Mouse (Mus musculus) lung, adult 18-20 months (tissue): Measurements from ENCODE around the gene Limch1.

ENCODE experiments used
- DNase-seq, 2 experiments: peaks; one replicate each; pipeline ENCODE4 v3.0.0; 2022; ENCODE audit warnings: mixed read lengths in 2 of 2

The Limch1 gene

DNA sequence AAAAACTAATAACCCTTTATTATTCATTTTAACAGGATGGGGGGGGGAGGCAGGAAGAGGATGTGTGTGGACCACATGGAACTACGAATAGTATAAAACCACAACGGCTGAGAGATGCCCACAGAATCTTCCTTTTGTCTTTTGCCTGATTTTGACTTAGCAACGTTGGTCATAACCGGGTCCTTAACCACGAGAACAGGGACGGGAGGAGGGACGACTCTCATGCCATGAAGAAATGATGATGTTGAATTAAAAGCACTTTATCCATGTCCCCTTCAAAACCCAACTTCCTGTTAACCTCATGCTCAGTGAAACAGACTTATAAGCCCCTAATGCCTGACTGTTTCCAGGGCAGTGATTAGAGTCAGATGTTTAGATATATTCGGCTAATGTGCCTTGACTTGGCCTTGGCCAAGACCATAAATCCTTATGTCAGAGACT lies 41.0 kb downstream of the Limch1 start:
- DNase-seq: no peak

DNA sequence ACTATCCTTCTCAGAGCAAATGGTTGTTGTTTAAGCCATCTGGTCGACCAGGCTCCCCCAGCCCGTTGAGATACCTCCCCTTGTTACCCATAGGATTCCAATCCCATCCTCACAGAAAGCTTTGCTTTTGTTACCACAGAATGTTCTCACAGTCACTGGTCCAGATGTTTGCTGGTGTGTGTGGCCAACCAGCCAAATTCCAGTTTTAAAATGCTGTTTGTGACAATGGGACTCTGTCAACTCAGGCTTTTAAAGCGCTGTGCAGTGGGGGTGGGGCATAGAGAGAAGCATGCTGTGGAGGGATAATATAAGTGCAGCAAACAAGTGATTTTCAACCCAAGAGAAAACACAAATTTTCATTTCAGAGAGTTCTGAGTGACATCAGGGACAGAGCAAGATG lies 43.4 kb downstream of the Limch1 start:
- no peak for DNase-seq

DNA sequence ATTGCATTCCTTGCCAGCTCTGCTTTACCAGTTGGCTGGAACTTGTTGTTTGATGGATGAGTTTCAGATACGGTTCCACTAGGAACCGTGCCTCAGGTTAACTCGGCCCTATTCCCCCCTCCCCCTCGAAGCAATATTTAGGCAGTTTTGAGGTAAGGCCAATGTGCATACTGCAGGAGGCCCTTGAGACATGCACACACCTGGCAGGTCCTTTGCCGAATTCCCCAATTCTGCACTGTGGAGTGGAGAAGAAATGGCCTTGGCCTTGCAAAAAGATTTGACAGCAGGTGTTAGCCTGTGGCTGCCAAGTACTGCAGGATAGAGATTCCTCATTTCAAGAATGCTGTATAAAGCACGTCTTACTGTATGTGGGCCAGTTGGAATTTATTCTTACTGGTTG lies 45.5 kb downstream of the Limch1 start:
- DNase-seq: no peak

DNA sequence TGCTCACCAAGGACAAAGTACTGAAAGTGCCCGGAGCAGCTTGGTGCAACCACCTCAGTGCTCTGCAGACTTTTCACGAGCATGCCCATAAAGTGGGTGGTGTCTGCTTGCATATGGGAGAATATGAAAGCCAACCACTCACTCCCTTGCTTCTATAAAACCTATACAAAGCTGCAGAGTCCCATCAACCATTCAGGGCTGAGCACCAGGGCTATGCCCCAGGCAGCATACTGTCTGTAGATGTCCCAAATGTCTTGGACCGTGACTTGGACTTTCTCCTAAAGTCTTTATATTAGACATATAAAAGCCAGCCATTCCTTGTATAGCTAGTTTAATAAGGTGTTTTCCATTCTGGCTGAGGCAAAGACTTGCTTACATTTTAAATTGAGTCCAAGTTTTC lies 47.6 kb downstream of the Limch1 start:
- no peak for DNase-seq

DNA sequence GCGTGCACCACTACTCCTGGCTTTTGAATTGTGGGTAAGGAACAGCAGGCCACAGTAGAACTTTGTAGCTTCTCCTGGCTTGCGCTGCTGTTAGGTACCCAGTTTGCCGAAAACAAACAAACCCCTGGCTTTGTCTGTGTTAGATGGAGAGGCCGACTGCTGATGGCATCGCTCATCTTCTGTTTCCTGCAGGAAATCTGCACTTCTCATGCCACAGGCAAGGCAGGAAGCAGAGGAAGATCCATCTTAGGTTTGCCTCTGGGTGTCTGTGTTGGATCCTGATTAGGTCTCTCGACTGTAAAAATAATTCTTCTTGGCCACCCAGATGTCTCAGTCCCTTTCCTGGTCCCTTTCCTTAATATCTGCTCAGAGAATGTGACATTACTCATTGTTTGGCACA lies 51.7 kb downstream of the Limch1 start:
- peak in 1 of 2 experiments; percentile 30 for DNase-seq

DNA sequence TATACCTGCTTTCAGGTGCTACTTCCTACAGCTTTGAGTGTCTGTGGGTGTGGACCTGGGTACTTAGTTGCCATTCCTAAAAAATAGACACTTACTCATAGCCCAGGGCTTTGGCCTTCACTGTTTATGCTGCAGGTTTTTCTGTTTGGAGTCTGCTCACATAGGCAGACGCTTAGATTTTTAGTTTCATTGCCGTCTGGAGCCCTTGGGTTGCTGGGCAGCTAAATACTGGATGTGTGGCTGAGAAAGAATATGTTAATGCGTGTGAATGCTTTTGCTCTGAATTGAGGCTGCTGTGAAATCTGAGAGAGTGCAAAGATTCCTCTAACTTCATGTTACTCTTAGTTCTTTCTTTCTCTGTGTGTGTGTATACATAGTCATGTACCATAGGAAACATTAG lies 52.5 kb downstream of the Limch1 start:
- no peak for DNase-seq

DNA sequence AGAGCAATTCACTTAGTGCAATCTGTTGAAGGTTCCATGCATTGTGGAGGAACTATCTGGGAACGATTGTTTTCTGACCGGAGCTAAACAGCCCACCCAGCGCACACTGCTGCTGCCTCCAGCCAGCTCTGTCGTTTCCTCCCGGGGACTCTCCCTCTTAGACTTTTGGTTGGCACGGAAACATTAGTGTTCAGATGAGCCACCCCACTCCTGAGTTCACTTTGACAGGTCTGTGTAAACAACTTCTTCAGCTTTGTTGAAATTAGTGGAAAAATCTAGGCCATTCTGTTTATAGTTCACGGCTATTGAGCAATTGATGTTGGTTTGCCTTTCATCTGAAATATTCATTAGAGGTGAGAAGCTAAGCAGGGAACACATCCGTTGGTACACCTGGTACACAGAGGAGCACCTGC lies 53.0 kb downstream of the Limch1 start:
- DNase-seq: peak; percentile 60 to 83

DNA sequence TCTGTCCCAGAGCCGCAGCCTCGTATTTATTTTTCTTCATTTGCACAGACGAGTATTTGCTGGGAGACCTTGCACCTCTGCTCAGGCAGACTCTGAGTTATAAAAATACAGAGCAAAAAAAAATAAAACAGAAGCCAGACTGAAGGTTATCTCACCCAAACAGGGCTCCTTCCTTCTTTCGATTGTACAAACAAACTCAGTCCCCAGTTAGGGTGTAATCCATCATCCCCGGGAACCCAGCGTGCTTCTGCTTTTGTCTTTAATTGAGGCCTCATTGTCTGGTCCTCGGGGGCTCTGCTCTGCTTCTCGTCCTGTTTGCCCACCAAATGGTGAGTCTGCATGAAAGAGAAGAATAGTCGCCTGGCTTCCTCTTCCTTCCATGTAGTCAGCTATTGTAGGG lies 54.6 kb downstream of the Limch1 start:
- no peak for DNase-seq

DNA sequence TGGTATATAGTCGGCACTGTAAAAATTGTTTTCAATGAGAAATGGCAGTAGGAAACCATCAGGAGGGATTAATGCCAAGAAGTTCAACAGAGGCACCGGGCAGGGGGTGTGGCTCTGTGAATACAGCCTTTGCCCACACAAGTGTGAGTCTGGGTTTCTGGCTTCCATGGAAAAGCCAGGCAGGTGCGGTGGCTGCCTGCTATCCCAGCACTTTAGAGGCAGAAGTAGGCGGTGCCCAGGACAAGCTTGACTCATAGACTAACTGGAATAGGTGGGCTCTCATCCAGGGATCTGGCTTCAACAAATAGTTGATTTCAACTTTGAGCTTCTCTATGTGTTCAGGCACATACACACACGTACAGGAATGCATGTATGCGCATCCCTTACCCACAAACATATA lies 55.4 kb downstream of the Limch1 start:
- peak in 1 of 2 experiments; percentile 56 for DNase-seq

DNA sequence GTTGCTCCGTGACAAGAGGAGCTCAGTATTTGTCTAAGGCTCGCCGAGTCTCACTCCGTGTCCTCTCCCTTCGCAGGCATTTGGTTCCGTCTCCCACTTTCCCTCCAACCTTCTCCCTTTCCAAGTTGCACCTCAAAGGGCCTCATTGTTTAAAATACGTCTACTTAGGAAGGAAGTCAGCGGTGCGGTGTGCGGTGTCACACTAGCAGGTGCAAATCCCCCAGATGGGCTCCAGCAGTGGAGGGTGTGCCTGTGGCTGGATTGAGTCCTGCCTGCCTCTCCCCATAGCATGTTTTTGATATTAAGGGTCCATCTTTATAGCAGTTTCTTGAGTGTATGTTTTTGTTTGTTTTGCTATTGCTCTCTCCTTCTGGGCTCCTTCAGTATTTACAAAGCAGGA lies 56.6 kb downstream of the Limch1 start:
- no peak for DNase-seq

DNA sequence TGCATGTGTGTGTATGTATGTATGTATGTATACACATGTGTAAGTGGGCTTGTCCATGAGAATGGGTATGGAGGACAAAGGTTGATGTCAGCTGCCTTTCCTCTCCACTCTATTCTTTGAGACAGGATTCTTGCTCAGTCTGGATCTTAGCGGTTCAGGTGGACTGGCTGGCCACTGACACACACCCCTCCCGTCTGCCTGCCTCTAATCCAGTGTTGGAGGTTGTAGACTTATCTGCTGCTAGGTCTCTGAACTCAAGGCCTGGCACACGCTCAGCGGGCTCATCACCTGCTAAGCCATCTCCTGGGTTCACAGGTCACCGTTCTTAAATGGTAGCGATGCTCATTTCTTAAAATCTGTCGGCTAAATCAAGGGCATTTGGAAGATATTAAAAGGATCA lies 60.7 kb downstream of the Limch1 start:
- no peak for DNase-seq

DNA sequence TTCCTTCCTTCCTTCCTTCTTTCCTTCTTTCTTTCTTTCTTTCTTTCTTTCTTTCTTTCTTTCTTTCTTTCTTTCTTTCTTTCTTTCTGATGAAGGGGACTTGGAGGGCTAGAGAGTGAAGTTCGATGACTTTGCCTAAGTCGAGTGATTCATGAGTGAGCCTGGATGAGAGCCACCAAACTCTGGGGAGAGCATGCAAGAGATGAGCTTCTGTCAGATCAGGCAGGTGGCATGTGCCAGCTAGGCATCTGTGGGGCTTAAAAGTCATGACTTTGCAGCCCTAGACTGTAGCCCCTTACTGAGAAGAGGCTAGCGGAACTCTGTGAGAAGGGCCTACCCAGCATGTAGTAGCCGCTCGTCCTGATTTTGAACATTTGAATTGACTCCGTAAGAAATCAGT lies 62.1 kb downstream of the Limch1 start:
- no peak for DNase-seq

DNA sequence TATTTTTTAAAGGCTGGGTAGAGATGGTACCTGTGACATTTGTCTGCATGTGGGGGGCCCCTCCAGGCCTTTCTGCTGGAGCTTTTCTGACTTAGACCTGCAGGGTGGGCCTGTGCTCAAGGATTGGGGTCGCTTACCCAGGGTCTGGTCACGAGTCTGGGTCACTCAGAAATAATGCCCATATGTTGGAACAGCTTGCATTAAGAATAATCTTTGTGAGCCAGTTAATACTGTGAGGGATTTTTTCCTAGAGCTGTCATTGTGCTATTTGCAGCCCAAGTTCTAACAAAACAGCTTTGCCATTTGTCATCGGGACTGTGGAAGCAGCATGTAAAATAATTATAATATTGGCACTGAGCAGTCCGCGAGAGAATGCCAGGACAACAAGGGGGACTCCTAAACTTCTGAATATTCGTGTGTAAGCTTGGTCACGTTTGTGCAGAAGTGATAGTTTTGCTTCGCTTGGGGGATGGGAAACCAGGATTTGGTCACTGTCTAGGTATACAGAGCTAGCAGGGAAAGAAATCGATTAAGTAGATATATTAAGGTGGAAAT lies 63.5 kb downstream of the Limch1 start:
- no peak for DNase-seq

DNA sequence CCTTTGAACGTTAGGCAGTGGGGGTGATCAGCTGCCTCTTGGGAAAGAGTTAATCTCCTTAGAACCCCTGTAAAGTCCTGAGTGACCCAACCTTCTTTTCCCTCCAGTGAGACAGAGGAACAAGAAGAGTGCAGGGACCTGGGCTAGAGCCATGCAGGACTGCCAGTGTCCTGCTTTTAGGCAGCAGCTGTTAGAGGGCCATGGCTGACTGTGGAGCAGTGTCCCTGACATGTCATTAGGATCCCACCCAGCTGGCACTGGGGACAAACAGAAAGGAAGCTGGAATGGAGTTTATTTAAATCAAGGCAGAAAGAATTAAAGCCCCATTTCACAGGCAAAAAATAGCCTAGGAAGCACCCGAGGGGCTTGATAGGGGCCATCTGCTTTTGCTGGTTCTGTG lies 64.8 kb downstream of the Limch1 start:
- DNase-seq: no peak

DNA sequence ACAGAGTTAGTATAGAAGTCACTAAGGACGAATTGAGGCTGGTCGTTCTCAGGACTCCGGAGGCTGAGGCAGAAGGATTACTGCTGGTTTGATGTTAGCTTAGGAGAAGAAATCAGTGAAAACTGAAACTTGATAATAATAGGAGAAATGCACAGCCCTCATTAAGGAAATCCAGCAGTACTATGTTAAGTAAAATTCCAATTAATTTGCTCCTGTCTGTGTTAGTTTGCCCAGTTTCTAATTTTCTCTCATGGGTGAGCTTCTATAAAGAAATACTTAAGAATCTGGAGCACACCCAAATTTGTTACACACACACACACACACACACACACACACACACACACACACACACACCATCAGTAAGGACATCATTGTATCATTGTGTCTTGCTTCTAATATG lies 69.0 kb downstream of the Limch1 start:
- DNase-seq: no peak

DNA sequence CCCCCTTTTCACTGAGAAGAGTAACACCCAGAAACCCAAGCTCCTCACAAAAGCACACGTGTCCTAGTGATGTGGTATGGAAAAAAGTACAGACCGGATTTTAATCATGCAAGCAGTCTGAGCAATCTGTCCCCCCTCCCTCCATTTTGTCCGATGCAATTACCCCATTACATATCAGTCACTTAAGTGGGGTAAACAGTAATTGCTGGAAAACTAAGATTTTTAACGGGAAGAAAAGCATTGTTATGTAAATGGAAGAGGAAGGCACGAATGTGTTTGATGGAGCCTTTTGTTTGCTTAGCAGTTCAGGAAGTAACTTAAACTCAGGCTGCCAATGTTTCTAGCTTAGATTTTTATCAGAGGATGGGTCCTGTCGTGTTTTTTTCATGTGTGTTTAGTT lies 70.2 kb downstream of the Limch1 start:
- no peak for DNase-seq

DNA sequence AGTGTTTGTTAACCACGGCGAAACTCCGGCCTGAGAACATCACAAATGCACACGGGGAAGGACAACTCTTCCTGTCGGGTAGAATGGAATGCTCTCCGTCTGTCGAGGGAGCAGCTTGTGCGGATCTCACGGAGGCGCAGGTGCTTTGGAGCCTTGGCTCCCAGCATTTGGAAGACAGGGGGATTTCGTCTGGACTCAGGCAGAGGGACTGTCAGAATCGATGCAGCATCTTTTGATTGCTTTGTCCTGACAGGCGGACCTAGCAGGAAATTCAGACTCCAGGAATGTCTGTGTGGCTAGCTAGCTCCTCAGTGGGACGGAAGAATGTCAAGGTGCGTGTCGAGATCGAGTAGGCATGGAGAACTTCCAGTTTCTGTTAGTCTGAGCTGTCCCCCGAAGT lies 71.1 kb downstream of the Limch1 start:
- DNase-seq: peak; percentile 7 to 48

DNA sequence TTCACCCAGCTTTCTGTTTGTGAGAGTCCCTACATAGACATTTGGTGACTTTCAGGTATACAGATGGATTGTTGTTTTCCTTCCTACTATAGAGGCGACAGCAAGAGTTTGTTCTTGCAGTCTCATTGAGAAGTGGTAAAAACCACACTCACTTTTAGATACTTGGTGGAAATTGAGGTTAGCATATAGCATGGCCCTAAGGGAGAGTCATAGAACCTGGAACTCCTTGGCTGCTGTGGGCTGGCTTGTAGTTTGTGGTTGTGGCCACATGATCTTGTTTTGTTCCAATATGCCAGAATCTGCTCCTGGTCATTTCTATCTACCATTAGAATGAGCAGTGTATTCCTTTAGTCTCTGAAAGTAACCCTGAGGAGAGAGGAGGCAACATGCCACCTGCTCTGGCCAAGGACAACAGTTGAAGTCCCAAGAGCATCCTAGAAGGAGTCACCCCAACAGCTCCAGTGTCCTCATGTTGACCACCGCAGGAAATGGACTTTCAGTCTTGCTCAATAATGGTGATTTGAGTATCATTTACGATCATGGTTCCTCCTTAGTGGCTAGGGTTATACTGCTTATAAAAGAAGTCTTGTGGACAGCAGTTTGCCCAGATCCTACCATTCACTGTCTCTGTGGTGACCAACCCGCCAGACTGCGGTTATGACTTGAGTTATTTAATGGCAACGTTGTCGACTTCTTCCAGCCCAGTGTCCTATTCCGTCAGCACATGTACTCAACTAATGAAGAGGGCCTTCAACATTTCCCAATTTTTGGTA lies 71.7 kb downstream of the Limch1 start:
- DNase-seq: no peak

DNA sequence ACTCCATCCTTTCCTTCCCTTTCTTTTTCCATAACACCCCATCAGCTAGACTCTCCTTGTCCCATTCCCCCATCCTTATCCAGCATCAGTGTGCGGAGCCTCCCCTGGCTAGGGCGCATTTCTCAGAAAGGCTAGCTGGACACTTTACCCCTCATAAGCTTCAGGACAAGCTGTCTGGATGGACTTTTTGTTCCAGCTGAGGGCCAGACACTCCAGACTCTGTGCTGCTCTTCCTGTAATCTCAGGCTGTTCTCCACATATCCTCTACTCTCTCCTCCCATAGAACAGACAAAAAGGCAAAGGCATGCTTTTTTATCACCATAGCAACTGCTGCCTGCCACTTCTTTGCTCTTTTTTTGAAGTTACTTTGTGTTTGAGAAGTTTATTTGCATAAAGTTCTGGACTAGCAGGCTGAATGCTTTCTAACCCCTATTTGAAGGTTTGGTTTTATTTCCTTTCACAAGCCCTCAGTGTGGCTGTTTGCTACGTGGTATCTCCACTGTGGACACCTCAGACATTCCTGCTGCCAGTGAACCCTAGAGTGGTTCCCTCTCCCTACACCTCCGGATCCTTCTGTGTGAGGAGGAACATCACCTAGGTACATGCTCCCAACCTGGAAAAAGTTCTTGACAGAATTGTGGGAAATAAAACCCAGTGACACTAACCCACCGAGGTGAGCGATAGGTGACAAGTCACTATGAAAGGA lies 77.0 kb downstream of the Limch1 start:
- no peak for DNase-seq

DNA sequence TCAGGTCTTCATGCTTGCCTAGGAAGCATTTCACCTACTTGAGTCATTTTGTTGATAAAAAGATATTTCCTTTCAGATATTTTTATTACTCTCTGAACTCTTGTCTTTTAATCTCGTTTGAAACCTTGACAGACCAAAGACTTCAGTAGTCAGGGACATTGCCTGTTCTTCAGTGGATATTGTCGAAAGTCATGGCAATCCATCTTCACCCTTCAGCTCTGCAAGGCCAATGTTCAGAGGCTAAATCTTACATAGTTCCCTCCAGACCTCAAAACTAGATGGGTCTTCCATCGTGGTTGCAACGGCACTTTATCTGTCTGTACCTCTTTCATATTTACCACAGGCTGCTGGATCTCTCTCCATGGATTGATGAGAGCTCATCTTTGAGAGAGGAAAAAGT lies 80.0 kb downstream of the Limch1 start:
- no peak for DNase-seq

DNA sequence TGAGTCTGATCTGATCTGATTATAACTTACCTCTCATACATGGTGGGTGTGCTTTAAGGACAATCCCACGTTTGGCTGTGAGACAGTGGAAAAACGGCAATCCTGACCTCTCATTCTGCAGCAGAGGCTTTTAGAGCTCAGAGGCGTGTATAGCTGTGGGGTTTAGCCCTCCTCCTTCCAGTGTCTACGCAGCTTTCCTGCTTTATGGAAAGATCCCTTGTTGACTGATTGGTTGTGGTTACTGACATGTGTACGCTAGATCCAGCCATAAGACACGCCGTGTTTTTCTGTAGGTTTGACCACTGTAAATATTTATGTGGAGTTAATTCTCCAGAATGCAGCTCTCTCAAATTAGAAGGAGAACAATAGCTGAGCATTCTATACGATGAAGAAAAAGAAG lies 81.2 kb downstream of the Limch1 start:
- no peak for DNase-seq

DNA sequence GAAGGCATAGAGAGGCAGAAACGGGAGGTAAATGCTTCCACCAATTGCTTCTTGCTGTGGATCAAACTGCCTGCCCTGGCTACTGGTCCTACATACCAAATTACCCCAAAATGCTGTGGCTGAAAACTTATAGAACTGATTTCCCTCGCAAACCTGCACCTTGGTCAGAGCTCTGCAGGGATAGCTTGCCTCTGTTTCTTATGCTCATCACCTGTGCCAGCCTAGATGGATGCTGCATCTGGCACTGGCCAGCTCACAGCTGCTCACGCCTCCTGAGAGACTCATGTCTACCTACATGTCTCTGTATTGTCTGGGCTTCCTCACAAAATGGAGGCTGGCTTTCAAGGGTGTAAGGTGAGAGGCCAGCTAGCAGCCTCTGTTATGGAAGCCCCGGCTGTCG lies 83.9 kb downstream of the Limch1 start:
- DNase-seq: no peak

DNA sequence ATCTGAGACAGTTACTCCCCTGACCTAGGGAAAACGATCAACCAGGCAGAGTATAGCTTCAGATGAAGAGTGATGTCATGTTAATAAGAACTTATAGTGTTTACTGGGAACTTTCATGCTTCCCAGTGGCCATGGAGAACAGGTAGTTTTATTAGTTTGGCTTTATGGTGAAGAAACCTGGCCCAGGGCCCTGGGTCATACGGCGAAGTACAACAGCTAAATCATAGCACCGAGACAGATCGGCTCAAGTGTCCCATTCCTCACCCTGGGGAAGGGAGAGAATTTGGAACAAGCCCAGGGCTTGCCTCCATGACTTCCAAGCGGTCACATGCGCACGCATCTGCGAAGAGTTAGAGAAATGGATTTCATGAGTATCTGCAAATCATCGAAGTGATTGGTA lies 84.6 kb downstream of the Limch1 start:
- no peak for DNase-seq

DNA sequence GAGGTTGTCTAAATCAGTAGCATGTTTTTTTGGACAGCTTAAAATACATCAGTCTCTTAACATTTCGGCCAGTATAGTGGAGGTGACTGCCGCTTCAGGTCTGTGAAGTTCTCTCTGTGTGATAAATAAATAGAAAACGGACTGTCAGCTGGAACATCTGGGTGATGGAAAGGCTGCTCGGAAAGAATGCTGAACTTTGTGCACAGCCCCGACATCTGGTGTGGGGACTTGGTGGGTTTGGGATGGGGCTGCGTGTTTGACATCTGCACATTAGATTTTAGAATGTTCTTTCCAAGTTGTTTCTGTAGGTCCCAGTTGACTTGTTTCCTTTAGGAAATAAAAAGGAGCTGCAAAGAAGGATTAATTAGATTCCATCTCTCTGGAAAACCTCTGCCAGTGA lies 89.1 kb downstream of the Limch1 start:
- no peak for DNase-seq
